Mouse (Mus musculus) myocyte (in vitro differentiated cells): ENCODE measurements around the gene Tbx5.

Source experiments
- CEBPB ChIP-seq: IDR thresholded peaks from 2 replicates; pipeline ENCODE4 v1.6.1; 2011; ENCODE audit warnings: mild to moderate bottlenecking, moderate library complexity; ENCODE audit not compliant: poor library complexity, insufficient read depth, severe bottlenecking
- POLR2A ChIP-seq: IDR thresholded peaks from one replicate; pipeline ENCODE4 v1.6.1; 2011; ENCODE audit warnings: low read depth, mild to moderate bottlenecking, control low read depth, moderate library complexity; ENCODE audit not compliant: insufficient read length
- POLR2AphosphoS2 ChIP-seq: IDR thresholded peaks from one replicate; pipeline ENCODE4 v1.6.1; 2011; ENCODE audit warnings: low read depth, control low read depth; ENCODE audit not compliant: insufficient read length

DNA sequence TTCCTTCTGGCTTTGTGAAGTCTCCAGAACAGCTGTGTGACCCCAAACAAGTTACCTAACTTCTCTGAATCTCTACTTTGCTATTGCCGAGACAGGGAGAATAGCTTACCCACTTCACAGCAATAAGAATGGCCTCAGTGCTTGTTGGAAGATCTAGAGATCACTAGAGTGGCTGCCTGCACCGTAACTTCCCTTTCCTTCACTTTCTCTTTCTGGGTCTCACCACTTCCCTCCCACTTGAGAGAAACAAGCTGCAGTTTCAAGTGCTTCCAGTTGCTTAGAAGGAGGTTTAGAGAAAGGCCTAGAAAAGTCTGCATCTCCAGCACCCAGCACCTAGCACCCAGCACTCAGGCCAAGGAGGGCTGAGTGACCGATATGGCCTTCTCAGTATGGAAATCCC lies 64.1 kb downstream of the Tbx5 start:
- TF ChIP-seq POLR2A (no peak), POLR2AphosphoS2 (no peak), CEBPB (no peak)
